In genomic region chr11:5011480-5011879, GRCm38 (mm10) we compare ENCODE assay signal across 33 mouse cellular contexts. TPM values are rescaled to one million over a fixed set of nuclear protein-coding genes. Genes with fewer than 3 reads are reported as not detected.
DNase-seq lines count a peak whose midpoint lies in the region; ATAC-seq and TF ChIP-seq lines count a peak whose summit lies in the region.
"Had no signal": no experiment of that assay in that cellular context is flagged by ENCODE, and none has a peak within 500 bp of the region (broad histone marks: within the 10 kb centered on the region; RNA-seq: fewer than 3 reads in every experiment).

No protein-coding gene starts in this region.

- TF ChIP-seq POLR2A in bone marrow macrophage, adult 2 months (IDR thresholded peaks at IDR 0.05; ENCODE audit: borderline replicate concordance, low read depth, low read length) = no peak

- no peak overlapping the region for H3K27ac ChIP-seq in kidney, postnatal 0 days
- H3K27ac ChIP-seq in bone marrow macrophage, adult 2 months (ENCODE audit: insufficient read depth, low read depth, low read length) = peak overlapping the region; percentile 99
- H3K27ac ChIP-seq in liver, embryonic 15.5 days (replicated peaks) = peak overlapping the region; percentile 64
- H3K27ac ChIP-seq in intestine, embryonic 15.5 days = no peak overlapping the region
- H3K27ac ChIP-seq: embryonic facial prominence, embryonic 13.5 days; forebrain, embryonic 12.5 days; left cerebral cortex, adult 2 months; limb, embryonic 13.5 days; midbrain, embryonic 12.5 days; neural tube, embryonic 13.5 days had no signal

- no peaks in the 10 kb centered on the region for H3K4me1 ChIP-seq in kidney, postnatal 0 days (replicated peaks; ENCODE audit: insufficient read depth, low read length)
- H3K4me1 ChIP-seq in bone marrow macrophage, adult 2 months (ENCODE audit: control insufficient read depth, insufficient read depth, low read length) = peaks cover 70% of the 10 kb centered on the region
- peaks cover 62% of the 10 kb centered on the region for H3K4me1 ChIP-seq in liver, embryonic 15.5 days (replicated peaks)
- H3K4me1 ChIP-seq in intestine, embryonic 15.5 days (replicated peaks) = no peaks in the 10 kb centered on the region
- H3K4me1 ChIP-seq: embryonic facial prominence, embryonic 13.5 days; forebrain, embryonic 12.5 days; midbrain, embryonic 12.5 days; neural tube, embryonic 13.5 days had no signal

- no peak for DNase-seq in kidney, postnatal 0 days (ENCODE audit: low spot score)
- no peak for DNase-seq in kidney, adult 11 months
- no peak for DNase-seq in natural killer cell, adult 2 months (ENCODE audit: low spot score in 2 of 2)
- no peak for DNase-seq in cerebellum, adult 11 months
- DNase-seq: adrenal gland, adult 8-10 months; cerebellum, adult 18-20 months; cerebellum, postnatal 10 days; forebrain, postnatal 0 days; gastrocnemius, postnatal 25 days; heart, postnatal 14 days; kidney, adult 9 months; kidney, postnatal 14 days; lung, embryonic 14.5 days; lung, postnatal 14 days; right cerebral cortex, postnatal 4 days had no signal

- no peak for ATAC-seq in kidney, postnatal 0 days (replicated peaks; ENCODE audit: low FRiP score, low read depth)
- ATAC-seq in granulocyte monocyte progenitor cell, adult 5-6 weeks (replicated peaks; ENCODE audit: poor library complexity, severe bottlenecking) = peak; percentile 64
- no peak for ATAC-seq in liver, embryonic 15.5 days (ENCODE audit: insufficient read depth)
- no peak for ATAC-seq in intestine, embryonic 15.5 days
- ATAC-seq: activated CD4-positive, CD25-positive, alpha-beta regulatory T cell, adult 4 months; forebrain, postnatal 0 days; hindbrain, embryonic 16.5 days; intestine, embryonic 16.5 days had no signal

- H3K4me2 ChIP-seq in kidney, postnatal 0 days (ENCODE audit: low read length) = no peak overlapping the region
- no peak overlapping the region for H3K4me2 ChIP-seq in liver, embryonic 15.5 days
- H3K4me2 ChIP-seq in intestine, embryonic 15.5 days (replicated peaks) = no peak overlapping the region
- H3K4me2 ChIP-seq: embryonic facial prominence, embryonic 13.5 days; forebrain, embryonic 12.5 days; heart, embryonic 11.5 days; limb, embryonic 13.5 days; lung, embryonic 14.5 days; midbrain, embryonic 12.5 days; neural tube, embryonic 13.5 days had no signal

- no peaks in the 10 kb centered on the region for H3K27me3 ChIP-seq in kidney, postnatal 0 days (ENCODE audit: insufficient read depth, low read length)
- no peaks in the 10 kb centered on the region for H3K27me3 ChIP-seq in liver, embryonic 15.5 days
- no peaks in the 10 kb centered on the region for H3K27me3 ChIP-seq in intestine, embryonic 15.5 days (replicated peaks)
- H3K27me3 ChIP-seq: CH12.LX; embryonic facial prominence, embryonic 13.5 days; forebrain, embryonic 12.5 days; limb, embryonic 13.5 days; midbrain, embryonic 12.5 days; neural tube, embryonic 13.5 days had no signal

- H3K4me3 ChIP-seq in kidney, postnatal 0 days (replicated peaks; ENCODE audit: low read depth, low read length) = no peak overlapping the region
- H3K4me3 ChIP-seq in bone marrow macrophage, adult 2 months (ENCODE audit: insufficient read depth, low read length) = no peak overlapping the region
- H3K4me3 ChIP-seq in liver, embryonic 15.5 days (replicated peaks) = no peak overlapping the region
- H3K4me3 ChIP-seq in intestine, embryonic 15.5 days (replicated peaks) = no peak overlapping the region
- H3K4me3 ChIP-seq: embryonic facial prominence, embryonic 13.5 days; forebrain, embryonic 12.5 days; left cerebral cortex, adult 2 months; limb, embryonic 13.5 days; midbrain, embryonic 12.5 days; myocyte; neural tube, embryonic 13.5 days had no signal

- no peak for TF ChIP-seq CTCF in kidney, postnatal 0 days (IDR thresholded peaks at IDR 0.05; ENCODE audit: low read depth)
- no peak for TF ChIP-seq CTCF in bone marrow macrophage, adult 2 months (IDR thresholded peaks at IDR 0.05; ENCODE audit: low read depth, low read length)

- H3K9ac ChIP-seq in kidney, postnatal 0 days (ENCODE audit: low read depth, low read length) = 0 out of 2 replicates have a peak overlapping the region, but pooled peaks have one; percentile 27
- H3K9ac ChIP-seq in liver, embryonic 15.5 days = 0 out of 2 replicates have a peak overlapping the region, but pooled peaks have one; percentile 19
- no peak overlapping the region for H3K9ac ChIP-seq in intestine, embryonic 15.5 days
- H3K9ac ChIP-seq: embryonic facial prominence, embryonic 13.5 days; forebrain, embryonic 12.5 days; forebrain, postnatal 0 days; limb, embryonic 13.5 days; lung, embryonic 14.5 days; midbrain, embryonic 12.5 days; neural tube, embryonic 13.5 days had no signal

- WGBS in kidney, postnatal 0 days = 79% methylated on average over 1 of the region's 1 CpGs
- 73% methylated on average over 1 of the region's 1 CpGs for WGBS in liver, embryonic 15.5 days (ENCODE audit: insufficient replicate concordance)
- WGBS in intestine, embryonic 15.5 days = 84% methylated on average over 1 of the region's 1 CpGs

- H3K9me3 ChIP-seq in kidney, postnatal 0 days (replicated peaks; ENCODE audit: low read length) = no peaks in the 10 kb centered on the region
- no peaks in the 10 kb centered on the region for H3K9me3 ChIP-seq in liver, embryonic 15.5 days (replicated peaks)
- no peaks in the 10 kb centered on the region for H3K9me3 ChIP-seq in intestine, embryonic 15.5 days
- H3K9me3 ChIP-seq: embryonic facial prominence, embryonic 13.5 days; forebrain, embryonic 12.5 days; limb, embryonic 13.5 days; midbrain, embryonic 12.5 days; neural tube, embryonic 13.5 days had no signal

- peaks cover 27% of the 10 kb centered on the region for H3K36me3 ChIP-seq in kidney, postnatal 0 days (ENCODE audit: insufficient read depth, low read length)
- peaks cover 57% of the 10 kb centered on the region for H3K36me3 ChIP-seq in liver, embryonic 15.5 days (replicated peaks)
- H3K36me3 ChIP-seq in intestine, embryonic 15.5 days = peaks cover 25% of the 10 kb centered on the region

RNA-seq across cellular contexts. Expression of gene Ap1b1, which starts 24.9 kb away (rescaled TPM):
- 54.5 and 61.6 TPM in 2 replicates for polyA plus RNA-seq in kidney, postnatal 0 days (2015; fragmentation: Nextera tagmentation; extraction: Ambion mirVana)
- polyA plus RNA-seq in bone marrow macrophage, adult 2 months (2012; ENCODE audit: insufficient read depth, insufficient read length, missing spikeins) = 165 and 185 TPM in 2 replicates
- total RNA-seq in granulocyte monocyte progenitor cell, adult 5-6 weeks (2014; fragmentation: Nextera tagmentation) = 44.9 and 46.4 TPM in 2 replicates
- 23.4 and 35.8 TPM in 2 replicates for total RNA-seq in granulocyte monocyte progenitor cell, adult 5-6 weeks (2017)
- 76.7 and 81.9 TPM in 2 replicates for polyA plus RNA-seq in liver, embryonic 15.5 days (2015; fragmentation: Nextera tagmentation; extraction: Ambion mirVana)
- polyA plus RNA-seq in intestine, embryonic 15.5 days (2015; fragmentation: Nextera tagmentation; extraction: Ambion mirVana) = 63.5 and 71.3 TPM in 2 replicates

RNA-seq across cellular contexts. Expression of gene Rasl10a, which starts 46.4 kb away (rescaled TPM):
- polyA plus RNA-seq in kidney, postnatal 0 days (2015; fragmentation: Nextera tagmentation; extraction: Ambion mirVana) = 1.9 and 2.7 TPM in 2 replicates
- polyA plus RNA-seq in bone marrow macrophage, adult 2 months (2012; ENCODE audit: insufficient read depth, insufficient read length, missing spikeins) = not detected in 2 replicates
- not detected in 2 replicates for total RNA-seq in granulocyte monocyte progenitor cell, adult 5-6 weeks (2014; fragmentation: Nextera tagmentation)
- not detected in 2 replicates for total RNA-seq in granulocyte monocyte progenitor cell, adult 5-6 weeks (2017)
- polyA plus RNA-seq in liver, embryonic 15.5 days (2015; fragmentation: Nextera tagmentation; extraction: Ambion mirVana) = 0.25 and 0.33 TPM in 2 replicates
- polyA plus RNA-seq in intestine, embryonic 15.5 days (2015; fragmentation: Nextera tagmentation; extraction: Ambion mirVana) = 0.68 and 0.90 TPM in 2 replicates
- total RNA-seq: common myeloid progenitor, adult 5-6 weeks; gastrocnemius, postnatal 25 days; megakaryocyte progenitor cell, adult 5-6 weeks had no signal
- polyA plus RNA-seq: activated CD4-positive, CD25-positive, alpha-beta regulatory T cell, adult 4 months had no signal

RNA-seq across cellular contexts. Expression of gene Gas2l1, which starts 53.6 kb away (rescaled TPM):
- 27.2 and 30.3 TPM in 2 replicates for polyA plus RNA-seq in kidney, postnatal 0 days (2015; fragmentation: Nextera tagmentation; extraction: Ambion mirVana)
- 42.0 and 44.9 TPM in 2 replicates for polyA plus RNA-seq in bone marrow macrophage, adult 2 months (2012; ENCODE audit: insufficient read depth, insufficient read length, missing spikeins)
- 1.0 TPM in 1 of 2 replicates, not detected in the other for total RNA-seq in granulocyte monocyte progenitor cell, adult 5-6 weeks (2014; fragmentation: Nextera tagmentation)
- 1.2 and 1.3 TPM in 2 replicates for total RNA-seq in granulocyte monocyte progenitor cell, adult 5-6 weeks (2017)
- polyA plus RNA-seq in liver, embryonic 15.5 days (2015; fragmentation: Nextera tagmentation; extraction: Ambion mirVana) = 12.1 and 16.8 TPM in 2 replicates
- polyA plus RNA-seq in intestine, embryonic 15.5 days (2015; fragmentation: Nextera tagmentation; extraction: Ambion mirVana) = 28.2 and 28.5 TPM in 2 replicates
- total RNA-seq: common myeloid progenitor, adult 5-6 weeks had no signal

Comparison
In these comparisons a context has a peak if more than half of its experiments do, and no peak if none do; other contexts are left out.
1. H3K27ac ChIP-seq: peak in bone marrow macrophage, adult 2 months (single experiment) and liver, embryonic 15.5 days (single experiment); none in kidney, postnatal 0 days (single experiment) and intestine, embryonic 15.5 days (single experiment).